In the genomic region with DNA sequence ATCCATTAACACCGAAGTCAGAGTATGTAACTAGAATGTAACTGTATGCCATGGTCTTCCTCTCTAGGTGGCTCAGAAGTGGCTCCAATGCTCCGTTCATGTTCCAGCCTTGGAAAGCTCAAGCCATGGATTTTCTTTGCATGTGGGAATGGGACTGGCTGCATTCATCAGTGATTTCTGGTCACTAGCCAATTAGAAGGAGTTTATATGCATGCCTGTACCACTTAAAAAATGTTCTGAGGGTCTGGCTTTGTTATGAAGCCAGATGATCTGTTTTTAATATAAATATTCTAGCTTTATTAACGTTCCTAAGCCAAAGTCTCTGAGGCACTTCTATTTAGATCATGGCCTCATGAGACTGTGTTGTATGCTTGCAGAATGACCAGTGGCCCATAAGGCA, we compare ENCODE assay signal across 18 mouse cellular contexts.
"Had no signal": no experiment of that assay in that cellular context is flagged by ENCODE, and none has a peak within 500 bp of the region (broad histone marks: within the 10 kb centered on the region; RNA-seq: fewer than 3 reads in every experiment).

No protein-coding gene starts in this region.

- H3K9me3 ChIP-seq: lung, embryonic 15.5 days; midbrain, embryonic 13.5 days; midbrain, embryonic 15.5 days; neural tube, embryonic 12.5 days had no signal

- H3K27ac ChIP-seq: lung, embryonic 15.5 days; macrophage; midbrain, embryonic 13.5 days; midbrain, embryonic 15.5 days; neural tube, embryonic 12.5 days had no signal

- H3K4me3 ChIP-seq: lung, embryonic 15.5 days; megakaryocyte, embryonic 14.5 days; midbrain, embryonic 13.5 days; midbrain, embryonic 15.5 days; neural tube, embryonic 12.5 days had no signal

- ATAC-seq: liver, postnatal 0 days; lung, postnatal 0 days; midbrain, embryonic 13.5 days; midbrain, embryonic 15.5 days had no signal

- H3K27me3 ChIP-seq: lung, embryonic 15.5 days; megakaryocyte, embryonic 14.5 days; midbrain, embryonic 13.5 days; midbrain, embryonic 15.5 days; neural tube, embryonic 12.5 days had no signal

- H3K4me1 ChIP-seq: lung, embryonic 15.5 days; megakaryocyte, embryonic 14.5 days; midbrain, embryonic 15.5 days had no signal

- DNase-seq: liver, postnatal 0 days; lung, adult 2 months; lung, postnatal 14 days; lung, postnatal 36 days; right cerebral cortex, postnatal 25 days; right cerebral cortex, postnatal 4 days; spleen, adult 18-20 months; thymus, adult 18-20 months; thymus, postnatal 14 days; thymus, postnatal 36 days had no signal

- H3K36me3 ChIP-seq: lung, embryonic 15.5 days; midbrain, embryonic 13.5 days; midbrain, embryonic 15.5 days; neural tube, embryonic 12.5 days had no signal

- H3K9ac ChIP-seq: liver, postnatal 0 days; lung, embryonic 15.5 days; midbrain, embryonic 13.5 days; midbrain, embryonic 15.5 days; neural tube, embryonic 12.5 days had no signal

- H3K4me2 ChIP-seq: lung, embryonic 15.5 days; midbrain, embryonic 11.5 days; midbrain, embryonic 13.5 days; midbrain, embryonic 15.5 days; neural tube, embryonic 12.5 days had no signal
